Mouse (Mus musculus) forelimb bud, embryonic 11.5 days (tissue): Measurements from ENCODE around the gene Jmjd6.

ENCODE experiments used
- DNase-seq: peaks from one replicate; pipeline ENCODE4 v3.0.0-alpha.2; 2012; ENCODE audit warnings: low read depth, low spot score

Gene Jmjd6

GRCm38 (mm10) chr11:116843261-116844233, at the start of gene Jmjd6, which contains the start of gene Mettl23:
Gene Jmjd6, minus strand, starts transcription at chr11:116843449.
Gene Mettl23, plus strand, starts transcription at chr11:116843278.
- DNase-seq: peak; percentile 98

GRCm38 (mm10) chr11:116887136-116887535, 43.9 kb upstream of the Jmjd6 start:
- no peak for DNase-seq

GRCm38 (mm10) chr11:116885275-116886151, 42.3 kb upstream of the Jmjd6 start:
- peak; percentile 88 for DNase-seq

- no peak for DNase-seq
Observed at GRCm38 (mm10) chr11:116884061-116884460, 40.8 kb upstream of the Jmjd6 start.

GRCm38 (mm10) chr11:116882446-116882845, 39.2 kb upstream of the Jmjd6 start:
- no peak for DNase-seq

GRCm38 (mm10) chr11:116881440-116881839, 38.2 kb upstream of the Jmjd6 start:
- DNase-seq: no peak

- DNase-seq: no peak
Observed at GRCm38 (mm10) chr11:116880839-116881238, 37.6 kb upstream of the Jmjd6 start.

GRCm38 (mm10) chr11:116878454-116878853, 35.2 kb upstream of the Jmjd6 start:
- no peak for DNase-seq

- no peak for DNase-seq
Observed at GRCm38 (mm10) chr11:116873987-116874386, 30.7 kb upstream of the Jmjd6 start.

- no peak for DNase-seq
Observed at GRCm38 (mm10) chr11:116871538-116871937, 28.3 kb upstream of the Jmjd6 start.

GRCm38 (mm10) chr11:116869641-116870040, 26.4 kb upstream of the Jmjd6 start:
- no peak for DNase-seq

GRCm38 (mm10) chr11:116869223-116869622, 26.0 kb upstream of the Jmjd6 start:
- DNase-seq: no peak

- no peak for DNase-seq
Observed at GRCm38 (mm10) chr11:116868129-116868528, 24.9 kb upstream of the Jmjd6 start.

- DNase-seq: no peak
Observed at GRCm38 (mm10) chr11:116865945-116866585, 22.8 kb upstream of the Jmjd6 start.

- no peak for DNase-seq
Observed at GRCm38 (mm10) chr11:116864444-116864843, 21.2 kb upstream of the Jmjd6 start.

GRCm38 (mm10) chr11:116857183-116857850, 14.1 kb upstream of the Jmjd6 start:
- DNase-seq: peak; percentile 44

- DNase-seq: no peak
Observed at GRCm38 (mm10) chr11:116854279-116854678, 11.0 kb upstream of the Jmjd6 start.

- peak; percentile 92 for DNase-seq
Observed at GRCm38 (mm10) chr11:116853512-116853928, 10.3 kb upstream of the Jmjd6 start.

- DNase-seq: peak; percentile 95
Observed at GRCm38 (mm10) chr11:116852891-116853511, 9.8 kb upstream of the Jmjd6 start, which contains the start of gene Srsf2. Gene Srsf2, minus strand, starts transcription at chr11:116853094.

- DNase-seq: no peak
Observed at GRCm38 (mm10) chr11:116852291-116852890, 9.1 kb upstream of the Jmjd6 start, which contains the start of gene Mfsd11. Gene Mfsd11, plus strand, starts transcription at chr11:116852440.
